Mouse (Mus musculus) stomach, postnatal 0 days (tissue): Measurements from ENCODE around the gene 4930505A04Rik. TPM values are rescaled to one million over a fixed set of nuclear protein-coding genes. Genes with fewer than 3 reads are reported as not detected.
"Not testable (repeated sequence)": the region's sequence is repeated elsewhere in the genome, so short reads cannot be mapped to it uniquely, and the experiment has no call there.

Source experiments
- ATAC-seq: fragments of 200-750 bp; cut with Nextera tagmentation; 2 replicates; pipeline ENCODE4 v1.8.0; 2017; ENCODE audit not compliant: low FRiP score, low TSS enrichment
- DNase-seq: peaks from one replicate; pipeline ENCODE4 v3.0.0-alpha.2; 2016; ENCODE audit warnings: low spot score
- H3K27ac ChIP-seq: fragments of 300-500 bp; sonication (generic); replicated peaks from 2 replicates; pipeline ENCODE4 v1.5.1; 2014; ENCODE audit warnings: mild to moderate bottlenecking, control low read depth
- H3K27me3 ChIP-seq: fragments of 300-500 bp; sonication (generic); 2 replicates; pipeline ENCODE4 v1.6.1; 2014; ENCODE audit warnings: low read length; ENCODE audit not compliant: control insufficient read depth, insufficient read depth
- H3K36me3 ChIP-seq: fragments of 300-500 bp; sonication (generic); 2 replicates; pipeline ENCODE4 v1.6.1; 2014; ENCODE audit warnings: low read length, mixed read lengths; ENCODE audit not compliant: control insufficient read depth, insufficient read depth
- H3K4me1 ChIP-seq: fragments of 300-500 bp; sonication (generic); replicated peaks from 2 replicates; pipeline ENCODE4 v1.6.1; 2014; ENCODE audit warnings: antibody characterized with exemption; ENCODE audit not compliant: control insufficient read depth, insufficient read depth
- H3K4me2 ChIP-seq: fragments of 300-500 bp; sonication (generic); replicated peaks from 2 replicates; pipeline ENCODE4 v1.6.1; 2014; ENCODE audit warnings: low read depth, mild to moderate bottlenecking, control low read depth, moderate library complexity
- H3K4me3 ChIP-seq: fragments of 300-500 bp; sonication (generic); 2 replicates; pipeline ENCODE4 v1.5.1; 2014; ENCODE audit warnings: low read depth, low read length, control low read depth
- H3K9ac ChIP-seq: fragments of 300-500 bp; sonication (generic); 2 replicates; pipeline ENCODE4 v1.6.1; 2014; ENCODE audit warnings: mild to moderate bottlenecking, low read length, control low read depth, mixed read lengths
- H3K9me3 ChIP-seq: fragments of 300-500 bp; sonication (generic); 2 replicates; pipeline ENCODE4 v1.6.1; 2016; ENCODE audit warnings: low read length; ENCODE audit not compliant: control insufficient read depth
- CTCF ChIP-seq: IDR thresholded peaks from 2 replicates; pipeline ENCODE4 v1.5.1; 2016; ENCODE audit warnings: antibody characterized with exemption, low read depth, mild to moderate bottlenecking, moderate library complexity
- EP300 ChIP-seq: optimal IDR thresholded peaks from 2 replicates; pipeline ENCODE3; 2016; ENCODE audit warnings: antibody characterized with exemption
- WGBS: fragments of 180-500 bp; shearing (Covaris S2); extraction: QIAGEN DNeasy Blood & Tissue Kit; methylation state at CpG from one replicate; pipeline ENCODE4 v1.1.7; 2014; 5-methylcytosine and 5-hydroxymethylcytosine counted together
- polyA plus RNA-seq: library from polyadenylated mRNA; unstranded; fragments of >200 nt; fragmentation: Nextera tagmentation; extraction: Ambion mirVana; gene quantifications from 2 replicates; pipeline ENCODE4 v1.2.1, GENCODE M21; 2015

The 4930505A04Rik gene
- polyA plus RNA-seq, 1 experiment from 2014 or later, result not detected

DNA sequence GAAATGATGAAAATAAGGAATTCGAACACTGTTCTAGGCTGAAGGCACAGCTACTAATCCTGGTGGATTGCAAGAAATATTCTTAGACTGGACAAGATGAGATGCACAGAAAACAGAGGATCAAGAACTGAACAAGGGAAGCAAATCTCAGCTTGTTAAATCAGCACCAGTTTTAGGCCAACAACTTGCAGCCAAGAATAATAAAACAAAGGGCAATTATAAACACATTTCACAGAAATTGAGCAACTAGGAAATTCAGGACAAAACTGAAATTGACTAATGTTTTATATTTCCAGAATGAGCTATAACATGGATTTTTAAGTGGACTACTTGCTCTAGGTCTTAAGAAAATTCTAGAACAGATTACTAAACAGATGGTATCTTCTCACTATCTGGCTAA is 24.1 kb downstream of the 4930505A04Rik start:
- no peaks in the 10 kb centered on the region for H3K4me1 ChIP-seq
- ATAC-seq (no peak), DNase-seq (no peak)
- no peak overlapping the region for H3K4me2 ChIP-seq
- no peaks in the 10 kb centered on the region for H3K27me3 ChIP-seq
- no peaks in the 10 kb centered on the region for H3K36me3 ChIP-seq
- H3K9ac ChIP-seq, result no peak overlapping the region
- no peaks in the 10 kb centered on the region for H3K9me3 ChIP-seq
- no peak overlapping the region for H3K27ac ChIP-seq
- 65% methylated on average over 1 of the region's 1 CpGs for WGBS
- H3K4me3 ChIP-seq, result no peak overlapping the region
- TF ChIP-seq CTCF (no peak), EP300 (no peak)

DNA sequence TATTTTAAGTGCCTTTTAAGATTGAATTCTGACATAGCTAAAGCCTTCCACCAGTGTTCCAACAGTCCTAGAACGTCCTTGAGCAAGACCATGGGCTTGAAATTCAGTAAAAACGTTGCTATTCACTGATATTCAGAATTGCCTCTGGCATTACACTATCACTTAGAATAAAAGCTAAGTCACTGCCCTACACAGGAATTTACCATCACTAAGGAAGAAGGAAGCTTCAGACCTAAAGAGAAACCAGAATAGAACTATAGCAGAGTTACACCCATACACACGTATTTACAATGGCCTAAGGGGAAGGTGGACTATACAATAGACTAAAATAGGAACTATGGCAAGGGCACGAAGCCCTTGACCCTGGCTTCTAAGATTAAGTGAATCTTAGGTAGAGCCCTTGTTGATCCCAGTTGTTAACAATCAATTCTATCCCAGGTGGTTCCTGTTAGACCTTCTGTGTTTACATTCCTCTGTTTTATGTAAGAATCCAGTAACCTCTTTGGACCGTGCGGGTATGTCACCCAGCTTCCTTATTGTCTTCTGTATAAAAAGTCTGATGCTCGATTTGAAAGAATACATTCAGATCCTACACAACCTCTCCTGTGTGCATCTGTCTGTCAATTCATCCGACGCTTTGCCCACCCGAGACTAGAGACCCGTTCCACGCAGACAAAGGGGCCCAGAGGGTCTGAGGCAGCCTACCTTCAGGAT is 27.3 kb downstream of the 4930505A04Rik start:
- not testable (repeated sequence) for H3K9me3 ChIP-seq, H3K9ac ChIP-seq, H3K27ac ChIP-seq, H3K4me2 ChIP-seq, H3K36me3 ChIP-seq, ATAC-seq, DNase-seq, H3K4me3 ChIP-seq, H3K27me3 ChIP-seq, H3K4me1 ChIP-seq
- 72% methylated on average over 12 of the region's 12 CpGs for WGBS

DNA sequence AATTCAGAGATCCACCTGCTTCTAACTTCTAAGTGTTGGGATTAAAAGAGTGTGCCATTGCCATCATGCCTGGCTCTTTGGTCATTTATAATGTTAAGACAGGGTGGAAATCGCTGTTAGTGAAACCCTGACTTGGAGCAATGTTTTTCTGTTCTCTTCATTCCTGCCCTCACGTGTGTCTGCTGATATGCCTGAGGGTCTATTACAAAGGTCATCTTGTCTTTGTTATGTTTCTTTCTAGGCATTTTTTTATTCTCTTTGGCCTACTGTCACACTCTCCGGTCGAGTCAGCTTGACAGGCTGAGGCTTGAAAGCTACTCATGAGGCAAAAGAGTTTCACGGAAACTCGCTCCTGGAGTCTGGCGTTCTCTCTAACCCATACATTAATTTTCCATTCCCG is 27.9 kb downstream of the 4930505A04Rik start:
- DNase-seq (no peak), ATAC-seq (no peak)
- no peaks in the 10 kb centered on the region for H3K4me1 ChIP-seq
- TF ChIP-seq EP300 (no peak), CTCF (no peak)
- 77% methylated on average over 8 of the region's 8 CpGs for WGBS
- H3K4me2 ChIP-seq, result no peak overlapping the region
- H3K27ac ChIP-seq, result no peak overlapping the region
- H3K36me3 ChIP-seq, result no peaks in the 10 kb centered on the region
- no peak overlapping the region for H3K4me3 ChIP-seq
- no peaks in the 10 kb centered on the region for H3K27me3 ChIP-seq
- no peak overlapping the region for H3K9ac ChIP-seq
- H3K9me3 ChIP-seq, result no peaks in the 10 kb centered on the region

DNA sequence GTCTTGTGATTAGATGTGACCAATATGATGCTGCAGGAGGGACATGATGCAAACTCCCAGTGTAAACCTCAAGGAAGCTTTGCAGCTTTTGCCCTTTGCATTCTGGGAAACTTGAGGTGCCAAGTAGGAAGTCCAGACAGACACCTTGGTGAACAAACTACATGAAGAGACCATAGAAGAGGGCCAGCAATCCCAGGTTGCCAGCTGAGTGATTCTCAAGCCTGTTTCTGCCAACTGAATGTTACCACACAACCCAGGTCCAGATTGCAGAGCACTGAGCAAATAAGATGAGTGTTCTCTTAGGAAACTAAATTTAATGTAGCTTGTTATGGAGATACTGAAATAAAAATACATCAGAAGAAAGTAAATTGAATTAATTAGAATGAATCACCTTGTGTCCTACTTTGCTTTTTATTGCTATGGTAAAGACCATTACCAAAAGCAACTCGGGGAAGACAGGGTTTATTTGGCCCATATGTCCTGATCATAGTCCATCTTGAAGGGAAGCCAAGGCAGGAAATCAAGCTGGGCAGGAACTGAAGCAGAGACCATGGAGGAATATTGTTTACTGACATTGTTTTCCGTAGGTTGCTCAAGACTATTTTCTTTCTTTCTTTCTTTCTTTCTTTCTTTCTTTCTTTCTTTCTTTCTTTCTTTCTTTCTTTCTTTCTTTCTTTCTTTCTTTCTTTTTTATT is 38.2 kb downstream of the 4930505A04Rik start:
- Histone ChIP-seq H3K27me3 (no peaks in the 10 kb centered on the region), H3K9ac (no peak overlapping the region), H3K9me3 (no peaks in the 10 kb centered on the region), H3K4me3 (no peak overlapping the region), H3K27ac (no peak overlapping the region), H3K36me3 (no peaks in the 10 kb centered on the region), H3K4me2 (no peak overlapping the region), H3K4me1 (no peaks in the 10 kb centered on the region)
- no peak for DNase-seq
- WGBS, result 70% methylated on average over 2 of the region's 2 CpGs
- TF ChIP-seq EP300, result no peak
- no peak for TF ChIP-seq CTCF
- no peak for ATAC-seq

GRCm38 (mm10) chr11:30405581-30405980 is 66.0 kb downstream of the 4930505A04Rik start:
- Histone ChIP-seq H3K4me2 (no peak overlapping the region), H3K36me3 (no peaks in the 10 kb centered on the region), H3K27me3 (no peaks in the 10 kb centered on the region), H3K4me3 (no peak overlapping the region), H3K9me3 (no peaks in the 10 kb centered on the region), H3K27ac (no peak overlapping the region), H3K9ac (no peak overlapping the region), H3K4me1 (no peaks in the 10 kb centered on the region)
- 38% methylated on average over 2 of the region's 2 CpGs for WGBS
- ATAC-seq (no peak), DNase-seq (peak; percentile 24)
- no peak for TF ChIP-seq EP300
- TF ChIP-seq CTCF, result no peak; the same call in 1 of the 2 replicates

GRCm38 (mm10) chr11:30404619-30405200 is 66.9 kb downstream of the 4930505A04Rik start:
- H3K36me3 ChIP-seq, result no peaks in the 10 kb centered on the region
- H3K4me3 ChIP-seq, result no peak overlapping the region
- 30% methylated on average over 4 of the region's 4 CpGs for WGBS
- no peak overlapping the region for H3K4me2 ChIP-seq
- H3K27ac ChIP-seq, result 0 out of 2 replicates have a peak overlapping the region, but pooled peaks have one; percentile 1
- H3K27me3 ChIP-seq, result no peaks in the 10 kb centered on the region
- no peaks in the 10 kb centered on the region for H3K4me1 ChIP-seq
- H3K9me3 ChIP-seq, result no peaks in the 10 kb centered on the region
- ATAC-seq (no peak), DNase-seq (no peak)
- TF ChIP-seq EP300 (no peak), CTCF (no peak)
- H3K9ac ChIP-seq, result no peak overlapping the region; the same call in 1 of the 2 replicates
